Mouse (Mus musculus): Measurements from ENCODE around the gene Sox6. TPM values are rescaled to one million over a fixed set of nuclear protein-coding genes. Genes with fewer than 3 reads are reported as not detected.
A peak's percentile ranks its signal among the peaks of the same experiment; 100 is the strongest.

Sox6 gene
- total RNA-seq, 2 experiments from 2014 or later, result 111 to 116 TPM

DNA sequence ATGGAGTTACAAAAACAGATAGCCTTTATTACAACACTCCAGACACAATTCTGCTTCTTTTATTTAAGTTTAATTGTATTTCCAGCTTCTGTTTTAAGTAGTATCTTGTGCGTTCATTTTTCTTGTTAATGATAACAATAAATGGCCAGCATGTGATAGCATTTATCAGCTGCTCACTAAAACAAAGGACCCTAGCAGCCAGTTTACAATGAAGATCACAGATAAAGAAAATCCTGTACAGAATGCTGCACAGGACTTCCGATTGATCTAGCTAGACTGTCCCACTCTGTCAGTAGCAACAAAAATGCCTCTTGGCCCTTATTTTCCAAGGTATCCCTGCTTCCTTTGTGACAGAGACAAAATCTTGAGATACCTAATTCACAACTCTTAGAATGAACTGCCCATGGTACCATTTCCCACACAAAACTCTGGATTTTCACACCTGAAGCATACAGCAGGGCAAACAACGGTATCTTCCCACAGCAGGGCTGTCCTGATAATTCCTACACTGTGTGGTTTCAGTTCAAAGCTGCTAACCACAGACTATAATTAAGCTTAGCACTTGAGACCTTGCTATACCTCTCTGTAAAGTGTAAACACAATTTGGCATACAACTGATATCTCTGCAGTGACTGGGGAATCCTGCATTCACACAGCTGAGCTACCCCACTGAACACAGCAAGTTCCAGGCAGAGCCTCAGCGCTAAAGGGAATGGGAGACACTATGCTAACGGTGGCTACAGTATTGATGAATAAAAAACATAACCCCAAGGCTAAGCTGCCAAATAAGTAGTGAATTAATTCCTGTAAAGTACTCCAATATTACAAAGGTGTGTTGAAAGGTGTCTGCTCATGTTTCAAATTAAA is 134.4 kb downstream of the Sox6 start:
- intact Hi-C loops (cut with DNase I; ENCODE audit: low total_unique reads), result no loop called here
- no peak for DNase-seq

DNA sequence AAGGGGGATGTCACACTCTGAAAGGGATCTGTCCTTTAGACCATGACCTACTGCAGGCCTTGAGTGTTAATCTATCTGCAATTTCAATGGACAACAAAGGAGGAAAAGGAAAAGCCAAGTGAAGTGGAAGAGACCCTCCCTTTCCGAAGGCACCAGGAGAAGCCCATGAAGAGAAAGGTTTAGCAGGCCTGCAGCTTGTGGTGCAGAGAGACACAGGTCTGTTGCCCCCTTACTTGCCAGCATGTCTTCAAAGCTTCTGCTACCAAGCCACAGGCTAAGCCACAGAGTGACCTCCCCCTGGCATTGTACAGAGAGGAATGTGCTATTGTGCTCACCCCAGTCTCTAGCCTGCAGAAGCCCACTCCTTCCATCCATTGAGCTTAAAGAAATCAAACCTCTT is 135.2 kb downstream of the Sox6 start:
- intact Hi-C loops (cut with DNase I; ENCODE audit: low total_unique reads), result no loop called here
- no peak for DNase-seq

DNA sequence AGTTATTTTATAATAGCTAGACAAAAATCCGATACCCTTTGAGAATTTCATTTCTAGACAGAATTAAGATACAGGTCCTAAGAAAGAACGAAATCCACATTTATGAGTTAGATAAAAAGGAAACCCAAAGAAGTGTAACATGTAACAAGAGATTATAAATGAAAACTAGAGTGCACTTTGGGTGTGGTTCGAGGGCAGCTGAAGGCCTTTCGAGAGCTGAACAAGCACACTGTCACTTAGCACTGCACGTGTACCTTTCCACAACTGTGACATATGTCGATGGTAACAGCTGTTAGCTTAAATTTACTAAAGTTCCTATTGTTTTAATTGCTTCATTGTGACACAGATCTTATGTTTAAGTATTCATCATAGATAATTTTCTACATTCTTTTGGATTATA is 142.8 kb downstream of the Sox6 start:
- no peak for DNase-seq
- intact Hi-C loops (cut with DNase I; ENCODE audit: low total_unique reads), result no loop called here

GRCm38 (mm10) chr7:115895028-115895671 is 143.4 kb downstream of the Sox6 start:
- no peak for DNase-seq
- intact Hi-C loops (cut with DNase I; ENCODE audit: low total_unique reads), result no loop called here

- DNase-seq, result no peak
- intact Hi-C loops (cut with DNase I; ENCODE audit: low total_unique reads), result no loop called here
Measured at GRCm38 (mm10) chr7:115891482-115891881, 147.1 kb downstream of the Sox6 start.

DNA sequence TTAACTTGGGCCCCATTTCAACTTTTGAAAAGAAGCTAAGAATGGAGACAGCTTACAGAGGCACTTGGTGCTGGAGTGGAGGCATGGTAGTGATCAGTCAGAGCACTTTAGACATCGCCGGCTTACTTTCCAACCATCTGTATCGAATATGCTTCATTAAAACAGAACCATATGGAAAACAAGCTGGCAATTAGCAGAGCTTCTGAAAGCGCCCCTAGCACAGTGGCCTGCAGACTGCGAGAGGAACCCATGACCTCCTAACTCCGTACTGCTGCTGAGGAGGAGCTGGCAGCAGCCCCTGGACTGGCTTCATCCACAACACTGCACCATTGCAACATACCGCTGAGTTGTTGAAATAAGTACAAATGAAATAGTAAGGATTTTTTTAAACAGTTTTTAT is 148.7 kb downstream of the Sox6 start:
- intact Hi-C loops (cut with DNase I; ENCODE audit: low total_unique reads), result no loop called here
- DNase-seq, result no peak

DNA sequence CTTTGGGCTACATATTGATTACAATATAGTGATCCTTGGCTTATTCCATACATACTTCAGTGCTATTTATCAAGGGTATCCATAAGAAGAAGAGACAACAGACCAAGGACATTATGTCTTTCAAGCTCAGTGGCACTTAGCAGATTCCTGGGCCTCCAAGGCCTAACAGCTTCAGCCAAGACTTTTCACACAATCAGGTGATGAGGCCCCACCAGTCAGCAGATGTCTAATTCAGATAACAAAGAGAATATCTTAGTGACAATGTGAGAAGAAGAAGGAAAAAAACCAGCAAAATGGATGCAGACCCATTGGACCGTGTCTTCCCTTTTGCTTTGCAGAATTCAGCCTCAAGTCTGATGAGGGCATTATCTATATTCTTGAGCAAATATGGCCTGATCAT is 150.0 kb downstream of the Sox6 start:
- intact Hi-C loops (cut with DNase I; ENCODE audit: low total_unique reads), result no loop called here
- no peak for DNase-seq

DNA sequence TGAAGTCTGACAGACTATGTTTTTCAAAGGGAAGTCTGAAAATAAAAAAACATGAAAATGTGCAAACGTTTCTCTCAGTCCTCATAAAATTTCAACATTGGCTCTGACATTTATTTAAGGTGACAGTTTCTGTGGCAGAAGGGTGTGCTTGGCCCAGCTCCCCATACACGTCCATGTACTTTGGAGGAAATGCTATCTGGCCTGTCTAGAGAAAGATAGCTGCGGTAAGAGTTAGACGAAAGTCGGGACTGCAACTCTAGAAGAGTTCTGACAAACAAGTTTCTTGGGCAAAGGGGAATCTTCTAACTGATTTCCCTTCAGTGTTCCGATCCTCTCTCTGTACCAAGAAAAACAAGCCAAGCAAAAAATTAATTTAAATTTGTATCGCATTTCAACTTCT is 150.5 kb downstream of the Sox6 start:
- DNase-seq, result no peak
- intact Hi-C loops (cut with DNase I; ENCODE audit: low total_unique reads), result no loop called here

DNA sequence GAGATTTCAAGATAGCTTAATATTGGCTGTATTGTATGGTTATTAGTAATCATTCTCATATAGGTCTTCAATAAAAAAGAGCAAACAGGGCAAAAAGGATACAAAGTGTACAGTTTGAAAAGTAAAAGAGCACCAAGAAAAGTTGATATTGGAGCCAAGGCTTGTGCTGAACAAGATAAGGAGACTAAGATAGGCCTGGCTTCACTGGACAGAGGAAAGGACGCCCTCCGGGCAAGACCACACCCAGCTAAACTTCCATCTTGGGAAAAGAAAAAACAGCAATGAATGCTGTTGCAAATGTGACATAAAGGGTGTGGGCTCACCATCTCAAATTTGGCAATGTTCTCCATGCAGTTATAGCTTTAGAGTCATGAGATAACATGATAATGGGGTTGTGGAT is 165.7 kb downstream of the Sox6 start:
- DNase-seq, result no peak
- intact Hi-C loops (cut with DNase I; ENCODE audit: low total_unique reads), result no loop called here

DNA sequence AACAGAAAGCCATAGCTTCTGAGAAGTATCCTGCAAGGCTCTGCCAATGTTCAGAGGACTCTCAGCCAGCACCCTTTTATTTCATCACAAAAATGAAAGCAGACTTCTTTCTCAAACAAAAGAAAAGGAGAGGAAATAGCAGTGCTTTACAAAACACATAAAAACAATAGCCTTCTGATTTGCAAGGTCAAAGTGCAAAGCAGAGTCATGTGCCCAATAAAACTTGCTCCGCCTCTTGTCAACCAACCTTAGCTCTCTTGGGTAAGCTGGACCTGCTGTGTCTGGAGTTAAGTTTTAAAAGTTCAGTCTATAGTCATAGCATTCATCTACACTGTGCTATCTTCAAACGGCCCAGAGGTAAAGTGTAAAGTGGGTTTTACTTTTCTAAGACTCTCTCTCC is 170.1 kb downstream of the Sox6 start:
- no peak for DNase-seq
- intact Hi-C loops (cut with DNase I; ENCODE audit: low total_unique reads), result no loop called here

DNA sequence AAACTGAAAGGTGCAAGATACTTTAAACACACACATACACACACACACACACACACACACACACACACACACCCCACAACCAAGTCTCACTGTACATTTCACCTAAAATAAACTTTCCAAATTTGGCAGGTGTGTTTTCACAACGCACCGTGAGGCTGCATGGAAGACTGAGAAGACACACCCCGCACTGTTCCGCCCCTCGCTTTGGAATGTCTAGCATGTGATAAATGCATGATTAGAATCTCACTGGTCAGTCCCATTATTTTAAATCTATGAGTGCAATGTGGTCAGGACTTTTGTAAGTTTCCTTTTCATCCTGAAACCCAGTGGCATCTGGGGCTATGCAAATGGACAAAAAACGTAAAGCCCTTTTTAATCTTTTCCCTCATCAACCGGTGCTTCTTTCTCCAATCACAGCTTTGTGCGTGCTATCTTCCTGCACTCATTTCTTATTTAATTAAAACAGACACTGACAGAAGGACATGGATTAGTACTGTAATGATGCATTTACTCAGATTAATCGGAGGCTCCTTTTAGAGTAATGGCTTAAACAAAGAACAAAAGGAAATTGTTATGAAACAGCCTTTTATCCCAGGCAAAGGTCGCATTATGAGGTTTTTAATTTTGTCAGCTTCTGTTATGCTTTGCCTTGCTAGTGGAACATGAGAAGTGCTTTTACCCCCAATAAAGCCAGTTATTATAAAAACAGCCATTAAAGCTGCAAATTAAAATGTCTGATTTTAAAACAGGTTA is 170.9 kb downstream of the Sox6 start:
- DNase-seq, result no peak
- intact Hi-C loops (cut with DNase I; ENCODE audit: low total_unique reads), result no loop called here

DNA sequence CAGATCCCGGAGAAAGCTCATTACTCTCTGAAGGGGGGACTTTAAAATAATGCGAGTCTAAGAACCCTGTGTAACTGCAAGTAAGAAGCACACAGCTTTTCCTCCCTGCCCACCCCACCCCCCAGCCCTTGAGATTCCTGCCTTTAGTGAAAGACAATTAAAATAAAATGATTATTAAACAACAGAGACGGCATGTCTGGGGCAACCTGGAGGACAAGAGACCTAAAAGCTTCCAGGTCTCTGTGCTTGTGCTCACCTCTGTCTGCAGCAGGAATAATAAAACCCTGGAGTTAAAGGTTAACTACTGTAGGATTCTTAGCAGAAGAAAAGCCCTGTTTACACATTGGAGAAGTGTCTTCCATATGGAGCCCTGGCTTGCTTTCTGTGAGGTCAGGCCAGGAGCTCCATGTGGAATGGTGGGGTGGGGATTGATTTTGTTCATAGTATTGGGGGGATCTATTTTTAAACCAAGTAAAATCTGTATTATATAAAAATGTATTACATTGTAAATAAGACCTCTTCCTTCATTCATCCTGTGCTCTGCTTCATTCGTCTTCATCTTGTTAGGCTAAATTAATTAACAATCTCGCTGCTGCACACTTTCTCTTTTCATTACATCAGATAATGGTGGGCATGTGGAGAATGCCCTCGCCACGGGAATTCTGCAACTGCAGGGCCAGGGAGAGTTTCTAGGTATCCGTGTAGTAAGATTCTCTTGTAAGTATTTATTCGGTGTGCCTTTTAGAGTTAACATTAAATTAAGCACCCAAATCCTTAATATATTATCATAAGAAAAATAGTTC is 171.7 kb downstream of the Sox6 start:
- no peak for DNase-seq

DNA sequence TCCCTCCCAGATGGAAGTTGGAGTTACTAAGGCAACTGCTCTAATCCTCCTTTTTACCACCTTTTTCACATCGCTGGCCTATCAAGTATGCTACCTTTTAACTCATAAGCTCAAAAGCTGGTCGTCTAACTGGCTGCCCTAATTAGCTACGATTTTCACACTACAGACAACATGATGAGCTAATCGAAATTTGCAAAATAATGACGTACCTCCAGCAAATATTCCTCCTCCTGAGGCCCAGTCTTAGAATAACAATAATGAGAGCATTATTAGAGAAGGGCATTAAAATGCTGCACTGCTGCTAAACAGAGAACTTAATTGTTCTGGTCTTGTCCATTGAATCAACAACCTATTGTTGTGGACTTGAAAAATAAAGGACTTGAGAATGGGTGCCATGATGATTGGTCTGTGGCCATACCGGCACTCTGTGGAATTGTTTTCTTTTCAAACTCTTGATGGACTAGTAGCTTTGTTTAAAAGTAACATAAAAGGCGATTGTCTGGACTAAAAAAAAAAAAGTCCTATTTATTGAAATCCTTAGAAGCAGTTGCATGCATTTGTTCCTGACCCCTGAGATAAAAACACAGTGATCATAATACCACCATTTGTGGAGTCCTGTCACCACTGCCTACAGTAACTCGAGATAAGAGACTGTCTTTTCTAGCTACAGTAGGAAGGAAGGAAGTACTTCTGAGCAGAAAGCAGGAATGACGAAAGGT is 172.5 kb downstream of the Sox6 start:
- intact Hi-C loops (cut with DNase I; ENCODE audit: low total_unique reads), result no loop called here
- no peak for DNase-seq

More for the DNA sequence above, 171.7 kb downstream of the Sox6 start:
- intact Hi-C loops (cut with DNase I; ENCODE audit: low total_unique reads), result no loop called here

- DNase-seq, result peak; percentile 9
Measured at GRCm38 (mm10) chr7:115865231-115865630, 173.4 kb downstream of the Sox6 start.

DNA sequence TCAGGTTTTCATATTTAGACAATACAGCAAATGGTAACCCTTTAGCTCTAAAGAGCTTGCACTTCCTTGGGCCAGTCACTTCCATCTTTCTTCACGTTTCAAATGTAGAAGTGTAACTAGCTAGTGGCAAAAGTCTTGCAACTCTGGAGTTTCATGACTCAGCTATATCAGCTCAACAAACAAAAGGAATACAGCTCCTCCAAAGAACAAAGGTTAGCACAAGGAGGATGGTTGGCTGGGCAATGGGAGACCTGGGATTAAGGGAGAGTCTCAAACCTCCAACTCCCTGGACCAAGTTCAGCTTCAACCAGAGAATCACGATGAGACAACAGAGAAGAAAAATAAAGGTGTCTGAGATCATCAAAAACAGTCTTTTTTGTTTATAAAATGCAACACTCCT is 174.2 kb downstream of the Sox6 start:
- intact Hi-C loops (cut with DNase I; ENCODE audit: low total_unique reads), result no loop called here
- no peak for DNase-seq

More at GRCm38 (mm10) chr7:115865231-115865630, 173.4 kb downstream of the Sox6 start:
- intact Hi-C loops (cut with DNase I; ENCODE audit: low total_unique reads), result no loop called here

DNA sequence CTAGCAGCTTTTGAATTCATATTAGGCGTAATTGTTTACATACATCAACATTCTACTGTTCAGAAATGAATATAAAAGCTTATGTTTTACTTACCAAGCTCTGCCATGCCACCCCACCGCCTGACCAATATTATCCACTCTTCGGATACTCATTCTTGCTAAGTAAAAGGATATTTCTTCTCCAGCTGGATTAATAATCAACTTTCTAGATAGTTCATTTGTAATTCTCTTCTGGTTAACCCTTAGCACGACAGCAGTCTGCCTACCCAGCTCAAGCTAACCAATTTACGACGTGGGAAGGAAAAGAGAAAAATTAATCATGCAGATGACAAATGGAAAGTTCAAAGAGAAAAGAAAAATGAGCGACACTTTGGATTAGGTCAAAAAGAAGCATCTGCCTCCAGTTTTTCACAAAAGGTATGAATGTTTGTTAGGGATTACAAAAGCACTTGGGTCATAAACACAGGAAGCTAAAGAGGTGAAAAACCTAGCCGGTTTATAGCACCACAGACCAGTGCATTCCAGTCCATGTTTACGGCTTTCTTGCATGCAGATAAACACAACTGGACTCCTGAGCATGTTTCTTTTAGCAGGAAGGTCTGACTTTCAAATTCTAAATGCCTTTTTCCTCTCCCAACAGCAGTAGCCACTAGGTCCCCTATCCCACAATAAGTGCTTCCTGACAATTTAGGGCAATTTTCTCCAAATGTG is 178.8 kb downstream of the Sox6 start:
- intact Hi-C loops (cut with DNase I; ENCODE audit: low total_unique reads), result no loop called here
- DNase-seq, result no peak

DNA sequence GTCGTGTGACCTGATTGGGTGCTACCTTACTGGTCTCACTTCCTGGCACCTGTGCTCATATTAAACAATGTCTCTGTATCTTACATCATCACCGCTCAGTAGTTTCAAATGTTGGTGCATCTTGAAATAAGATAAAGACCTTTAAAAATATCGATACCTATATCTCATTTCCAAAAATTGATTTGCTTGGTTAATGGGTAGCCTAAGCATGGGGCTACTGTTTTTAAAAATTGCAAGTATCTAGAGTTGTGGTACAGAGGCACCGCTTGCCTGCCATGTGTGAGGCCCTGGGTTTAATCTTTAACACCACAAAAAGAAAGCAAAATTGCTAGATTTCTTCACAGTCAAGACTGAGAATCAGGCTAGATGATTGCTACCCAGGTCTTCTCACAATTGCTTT is 187.5 kb downstream of the Sox6 start:
- no peak for DNase-seq
- intact Hi-C loops (cut with DNase I; ENCODE audit: low total_unique reads), result no loop called here

GRCm38 (mm10) chr7:115845791-115846366 is 192.7 kb downstream of the Sox6 start:
- intact Hi-C loops (cut with DNase I; ENCODE audit: low total_unique reads), result no loop called here
- DNase-seq, result no peak
